10 mouse cellular contexts compared by ENCODE assay signal in the genomic region with DNA sequence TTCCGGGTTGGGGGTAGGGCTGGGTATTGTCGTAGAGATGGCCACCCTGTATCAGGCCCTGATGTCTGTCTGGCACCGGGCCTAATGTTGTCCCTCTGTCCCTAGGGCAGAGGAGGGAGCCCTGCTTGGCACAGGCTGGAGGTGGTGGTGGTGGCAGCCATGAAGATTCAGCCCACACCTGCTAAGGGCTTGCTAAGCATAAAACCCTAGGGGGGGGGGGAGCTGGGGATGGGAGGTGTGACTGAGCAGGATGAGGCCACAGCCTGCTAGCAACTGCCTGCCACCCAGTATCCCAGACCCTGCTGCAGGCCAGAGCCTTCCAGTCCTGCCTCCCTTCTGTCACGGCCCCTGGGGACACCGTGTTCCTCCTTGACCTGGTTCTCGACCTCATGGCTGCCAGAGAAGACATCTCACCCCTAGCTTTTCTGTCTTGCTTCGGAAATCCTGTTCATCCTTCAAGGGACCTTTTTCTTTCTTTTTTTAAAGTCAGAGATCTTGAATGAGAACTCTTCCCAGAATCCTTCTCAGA. TPM values are rescaled to one million over a fixed set of nuclear protein-coding genes. Genes with fewer than 3 reads are reported as not detected.
A peak's percentile ranks its signal among the peaks of the same experiment; 100 is the strongest.
DNase-seq lines count a peak whose midpoint lies in the region; ATAC-seq and TF ChIP-seq lines count a peak whose summit lies in the region.
"Had no signal": no experiment of that assay in that cellular context is flagged by ENCODE, and none has a peak within 500 bp of the region (broad histone marks: within the 10 kb centered on the region; RNA-seq: fewer than 3 reads in every experiment).

No protein-coding gene starts in this region.

- TF ChIP-seq POLR2A in testis, adult 2 months (IDR thresholded peaks at IDR 0.05; ENCODE audit: control insufficient read depth, low read depth, low read length): no peak

- peaks cover 4% of the 10 kb centered on the region for H3K36me3 ChIP-seq in heart, embryonic 11.5 days (ENCODE audit: control insufficient read depth, insufficient read depth, low read length)
- H3K36me3 ChIP-seq in testis, adult 2 months (ENCODE audit: control insufficient read depth, insufficient read depth, low read length): no peaks in the 10 kb centered on the region
- H3K36me3 ChIP-seq in hindbrain, embryonic 14.5 days (replicated peaks; ENCODE audit: control insufficient read depth, insufficient read depth): no peaks in the 10 kb centered on the region

- no peak for DNase-seq in heart, postnatal 14 days
- DNase-seq in testis, postnatal 10 days (ENCODE audit: low spot score): no peak
- no peak for DNase-seq in hindbrain, embryonic 14.5 days (ENCODE audit: low spot score)
- peak; percentile 11 for DNase-seq in thymus, postnatal 25 days
- no peak for DNase-seq in layer of hippocampus, adult 11-12 months (ENCODE audit: low spot score)
- DNase-seq in gastrocnemius, postnatal 4 days (ENCODE audit: low spot score in 2 of 2): no peak
- DNase-seq: embryo, embryonic 11 days had no signal

- H3K4me1 ChIP-seq in heart, embryonic 11.5 days (ENCODE audit: control insufficient read depth, insufficient read depth, low read length): peaks cover 63% of the 10 kb centered on the region
- H3K4me1 ChIP-seq in testis, adult 2 months (ENCODE audit: control insufficient read depth, insufficient read depth, low read length): peaks cover 35% of the 10 kb centered on the region
- peaks cover 43% of the 10 kb centered on the region for H3K4me1 ChIP-seq in hindbrain, embryonic 14.5 days (replicated peaks; ENCODE audit: control insufficient read depth, insufficient read depth, low read length)

- no peaks in the 10 kb centered on the region for H3K27me3 ChIP-seq in heart, embryonic 11.5 days (ENCODE audit: control insufficient read depth, insufficient read depth, low read length)
- H3K27me3 ChIP-seq in testis, adult 2 months (ENCODE audit: control insufficient read depth, insufficient read depth, low read length): no peaks in the 10 kb centered on the region
- no peaks in the 10 kb centered on the region for H3K27me3 ChIP-seq in hindbrain, embryonic 14.5 days (ENCODE audit: control insufficient read depth, insufficient read depth, low read length)

- H3K4me3 ChIP-seq in heart, embryonic 11.5 days (ENCODE audit: low read depth, low read length): no peak overlapping the region
- no peak overlapping the region for H3K4me3 ChIP-seq in testis, adult 2 months (ENCODE audit: control insufficient read depth, low read depth, low read length)
- no peak overlapping the region for H3K4me3 ChIP-seq in hindbrain, embryonic 14.5 days (replicated peaks; ENCODE audit: low read length)

- WGBS in heart, embryonic 11.5 days (ENCODE audit: insufficient replicate concordance): 25% methylated on average over 6 of the region's 7 CpGs
- WGBS in hindbrain, embryonic 14.5 days: 52% methylated on average over 5 of the region's 7 CpGs

- no peak overlapping the region for H3K9ac ChIP-seq in heart, embryonic 11.5 days (ENCODE audit: low read depth, low read length)
- no peak overlapping the region for H3K9ac ChIP-seq in hindbrain, embryonic 14.5 days

- no peak overlapping the region; the same call in 1 of the 2 replicates for H3K4me2 ChIP-seq in heart, embryonic 11.5 days
- no peak overlapping the region for H3K4me2 ChIP-seq in hindbrain, embryonic 14.5 days (replicated peaks)

- ATAC-seq in heart, embryonic 11.5 days (replicated peaks; ENCODE audit: insufficient number of reproducible peaks, low FRiP score, low TSS enrichment): no peak
- no peak for ATAC-seq in hindbrain, embryonic 14.5 days (ENCODE audit: low FRiP score)

- intact Hi-C loops in heart, postnatal 14 days (cut with DNase I): no loop called here

- no peak for TF ChIP-seq CTCF in testis, adult 2 months (IDR thresholded peaks at IDR 0.05; ENCODE audit: control insufficient read depth, insufficient read depth, insufficient replicate concordance, low read depth, low read length)

- peak overlapping the region; percentile 78 for H3K27ac ChIP-seq in heart, embryonic 11.5 days (ENCODE audit: low read depth, low read length)
- H3K27ac ChIP-seq in testis, adult 2 months (ENCODE audit: control insufficient read depth, insufficient read depth, low read depth, low read length): peak overlapping the region; percentile 75
- peak overlapping the region; percentile 68; the same call in 1 of the 2 replicates for H3K27ac ChIP-seq in hindbrain, embryonic 14.5 days

- H3K9me3 ChIP-seq in heart, embryonic 11.5 days (replicated peaks; ENCODE audit: control insufficient read depth, low read length): no peaks in the 10 kb centered on the region
- H3K9me3 ChIP-seq in hindbrain, embryonic 14.5 days (ENCODE audit: control insufficient read depth, low read length): no peaks in the 10 kb centered on the region

RNA-seq across cellular contexts. Expression of gene Gjd3, which starts 27.0 kb away (rescaled TPM):
- polyA plus RNA-seq in heart, embryonic 11.5 days (2014; fragmentation: Nextera tagmentation; extraction: Ambion mirVana): 1.3 and 1.5 TPM in 2 replicates
- 1 to 10 TPM; 1.5 to 2.0 TPM for total RNA-seq in heart, postnatal 14 days (2021)
- polyA plus RNA-seq in testis, adult 2 months (2012; rRNA removed): 13.6 and 23.8 TPM in 2 replicates
- polyA plus RNA-seq in hindbrain, embryonic 14.5 days (2014; fragmentation: Nextera tagmentation; extraction: Ambion mirVana): 0.60 and 1.4 TPM in 2 replicates
- under 1 TPM in 1 of 2 experiments, not detected in 1; 0.69 TPM for total RNA-seq in gastrocnemius, postnatal 4 days (2021)
- total RNA-seq: megakaryocyte progenitor cell, adult 5-6 weeks had no signal

RNA-seq across cellular contexts. Expression of gene Rara, which starts 28.2 kb away (rescaled TPM):
- polyA plus RNA-seq in heart, embryonic 11.5 days (2014; fragmentation: Nextera tagmentation; extraction: Ambion mirVana): 34.9 and 36.6 TPM in 2 replicates
- total RNA-seq in heart, postnatal 14 days (2021): 10 to 100 TPM; 17.9 to 21.6 TPM
- polyA plus RNA-seq in testis, adult 2 months (2012; rRNA removed): 18.7 and 20.1 TPM in 2 replicates
- polyA plus RNA-seq in hindbrain, embryonic 14.5 days (2014; fragmentation: Nextera tagmentation; extraction: Ambion mirVana): 18.4 and 18.7 TPM in 2 replicates
- total RNA-seq in gastrocnemius, postnatal 4 days (2021): 10 to 100 TPM; 44.6 to 45.9 TPM

RNA-seq across cellular contexts. Expression of gene Cdc6, which starts 48.2 kb away (rescaled TPM):
- polyA plus RNA-seq in heart, embryonic 11.5 days (2014; fragmentation: Nextera tagmentation; extraction: Ambion mirVana): 33.6 and 34.0 TPM in 2 replicates
- total RNA-seq in heart, postnatal 14 days (2021): 1 to 10 TPM in 1 of 2 experiments, under 1 TPM in 1; 0.72 to 2.2 TPM
- 2.5 and 2.9 TPM in 2 replicates for polyA plus RNA-seq in testis, adult 2 months (2012; rRNA removed)
- polyA plus RNA-seq in hindbrain, embryonic 14.5 days (2014; fragmentation: Nextera tagmentation; extraction: Ambion mirVana): 4.3 and 5.2 TPM in 2 replicates
- total RNA-seq in gastrocnemius, postnatal 4 days (2021): 1 to 10 TPM; 6.8 to 7.5 TPM
